Mouse (Mus musculus) bone marrow macrophage, adult 2 months (primary cell): ENCODE data around the gene Pigl.

ENCODE experiments used
- CTCF ChIP-seq: IDR thresholded peaks from 2 replicates; pipeline ENCODE4 v1.5.1; 2012; ENCODE audit warnings: low read depth, mild to moderate bottlenecking, low read length, moderate library complexity
- POLR2A ChIP-seq: IDR thresholded peaks from 2 replicates; pipeline ENCODE4 v1.6.1; 2012; ENCODE audit warnings: mild to moderate bottlenecking, low read depth, low read length, borderline replicate concordance

- TF ChIP-seq POLR2A (no peak), CTCF (no peak)
Observed at GRCm38 (mm10) chr11:62456021-62456482, 2.2 kb upstream of the Pigl start.
